Mouse (Mus musculus) heart, adult 2 months (tissue): Measurements from ENCODE around the gene Prss44. TPM values are rescaled to one million over a fixed set of nuclear protein-coding genes. Genes with fewer than 3 reads are reported as not detected.

Source experiments
- DNase-seq, 2 experiments: peaks; one replicate each; pipeline ENCODE4 v3.0.0; 2021
- H3K27ac ChIP-seq: fragments of 200-600 bp; 2 replicates; pipeline ENCODE4 v1.8.1; 2022
- H3K27me3 ChIP-seq: fragments of 200-500 bp; 2 replicates; pipeline ENCODE4 v1.6.1; 2012; ENCODE audit warnings: mild to moderate bottlenecking, low read length, inconsistent platforms, mixed read lengths; ENCODE audit not compliant: control insufficient read depth, insufficient read depth
- H3K36me3 ChIP-seq: fragments of 200-500 bp; 2 replicates; pipeline ENCODE4 v1.6.1; 2012; ENCODE audit warnings: low read length, inconsistent platforms; ENCODE audit not compliant: control insufficient read depth, insufficient read depth
- H3K4me1 ChIP-seq: fragments of 200-500 bp; 2 replicates; pipeline ENCODE4 v1.6.1; 2011; ENCODE audit warnings: low read length; ENCODE audit not compliant: control insufficient read depth, insufficient read depth
- H3K4me3 ChIP-seq: fragments of 200-600 bp; 2 replicates; pipeline ENCODE4 v1.8.1; 2022
- H3K79me2 ChIP-seq: fragments of 200-500 bp; replicated peaks from 2 replicates; pipeline ENCODE4 v1.6.1; 2012; ENCODE audit warnings: mild to moderate bottlenecking, inconsistent platforms, low read length, moderate library complexity, mixed read lengths; ENCODE audit not compliant: control insufficient read depth, insufficient read depth
- H3K9ac ChIP-seq: fragments of 200-500 bp; 2 replicates; pipeline ENCODE4 v1.6.1; 2012; ENCODE audit warnings: low read depth, mild to moderate bottlenecking, control low read depth, inconsistent platforms, low read length, mixed read lengths
- CTCF ChIP-seq: fragments of 200-600 bp; IDR thresholded peaks from 2 replicates; pipeline ENCODE4 v1.8.1; 2022; ENCODE audit warnings: antibody characterized with exemption, mild to moderate bottlenecking, moderate library complexity
- EP300 ChIP-seq: fragments of 200-500 bp; IDR thresholded peaks from 2 replicates; pipeline ENCODE4 v1.6.1; 2011; ENCODE audit warnings: low read depth, low read length, control low read depth; ENCODE audit not compliant: insufficient read depth
- POLR2A ChIP-seq: fragments of 200-500 bp; IDR thresholded peaks from 2 replicates; pipeline ENCODE4 v1.6.1; 2011; ENCODE audit warnings: mild to moderate bottlenecking, low read depth, low read length, control low read depth; ENCODE audit not compliant: insufficient read depth
- WGBS: fragments of 180-500 bp; shearing (Covaris S2); methylation state at CpG from one replicate; pipeline ENCODE4 v1.1.7; 2018; 5-methylcytosine and 5-hydroxymethylcytosine counted together
- intact Hi-C: fragments of 180-260 bp; cut with DNase I; formaldehyde crosslinking; loops from one replicate; pipeline ENCODE4 v1.15.1; 2025
- polyA plus RNA-seq: library from polyadenylated mRNA; depleted of rRNA; stranded (reverse); fragments of >200 nt; gene quantifications from 2 replicates; pipeline ENCODE4 v1.2.3, GENCODE M21; 2012
- total RNA-seq, 2 experiments: library from RNA; stranded (reverse); gene quantifications; 2 replicates each; pipeline ENCODE4 v1.2.3; 2021

The Prss44 gene
- total and polyA plus RNA-seq, 3 experiments: 0.06 TPM; not detected in 2

DNA sequence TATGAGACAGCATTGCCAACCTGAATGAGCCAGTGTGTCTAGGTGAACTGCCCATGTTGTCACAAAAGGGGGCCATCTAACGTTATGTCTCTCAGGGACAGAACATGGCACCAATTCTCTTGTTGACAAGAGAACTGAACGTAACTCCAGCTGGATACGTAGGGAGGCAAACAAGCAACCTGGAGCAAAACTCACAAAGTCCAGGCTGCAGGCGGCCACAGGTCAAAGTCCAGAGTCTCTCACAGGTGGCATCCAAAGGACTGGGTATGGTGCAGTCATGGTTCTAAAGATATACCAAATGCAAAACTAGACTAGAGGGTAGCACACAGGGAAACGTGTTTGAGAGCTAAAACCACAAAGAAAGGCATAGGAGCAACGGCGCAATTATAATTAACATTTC, 7.6 kb downstream of the Prss44 start:
- H3K79me2 ChIP-seq: no peaks in the 10 kb centered on the region
- no peaks in the 10 kb centered on the region for H3K36me3 ChIP-seq
- H3K4me1 ChIP-seq: no peaks in the 10 kb centered on the region; the same call in 1 of the 2 replicates
- H3K27ac ChIP-seq: no peak overlapping the region
- 81% methylated on average over 7 of the region's 7 CpGs for WGBS
- TF ChIP-seq EP300 (no peak), POLR2A (no peak), CTCF (no peak)
- intact Hi-C loops: no loop called here
- no peaks in the 10 kb centered on the region for H3K27me3 ChIP-seq
- H3K4me3 ChIP-seq: no peak overlapping the region
- no peak overlapping the region for H3K9ac ChIP-seq
- DNase-seq: no peak

DNA sequence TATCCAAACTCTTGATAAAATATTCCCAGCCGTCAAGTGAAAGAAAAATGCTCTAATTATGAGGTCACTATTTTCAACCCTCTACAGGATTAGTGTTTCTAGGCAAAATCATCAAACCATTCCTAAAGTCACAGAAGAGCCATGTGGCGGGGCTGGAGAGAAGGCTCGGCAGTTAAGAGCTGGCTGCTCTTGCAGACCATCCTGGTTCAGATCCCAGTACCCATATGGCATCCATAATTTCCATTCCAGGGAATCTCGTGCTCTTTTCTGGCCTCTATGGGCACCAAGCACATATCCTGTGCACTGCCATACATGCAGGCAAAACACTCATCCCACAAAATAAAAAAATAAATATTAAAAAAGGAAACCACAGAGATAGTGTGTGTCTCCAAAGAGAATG, 11.6 kb downstream of the Prss44 start:
- H3K4me3 ChIP-seq: no peak overlapping the region
- no peak for DNase-seq

DNA sequence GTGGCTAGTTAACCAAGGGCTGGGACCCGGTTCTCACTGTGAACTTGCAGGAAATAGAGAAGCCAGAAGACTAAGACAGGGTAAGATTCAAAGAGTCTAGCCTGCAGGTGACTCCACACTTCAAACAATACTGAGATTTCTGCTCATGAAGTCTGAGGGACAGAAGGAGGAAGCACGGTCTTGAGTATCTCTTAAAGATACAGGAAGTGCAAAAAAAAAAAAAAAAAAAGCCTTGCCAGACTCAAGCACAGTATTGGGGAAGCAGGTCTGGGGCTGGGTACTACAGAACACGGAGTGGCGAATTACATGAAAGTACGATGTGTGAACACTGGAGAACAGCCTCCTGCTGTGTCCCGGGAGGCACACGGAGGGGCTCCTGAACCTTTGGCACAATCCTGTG, 12.0 kb downstream of the Prss44 start:
- TF ChIP-seq CTCF (no peak), EP300 (no peak), POLR2A (no peak)
- Histone ChIP-seq H3K27me3 (no peaks in the 10 kb centered on the region), H3K79me2 (no peaks in the 10 kb centered on the region), H3K36me3 (no peaks in the 10 kb centered on the region), H3K27ac (no peak overlapping the region), H3K9ac (no peak overlapping the region), H3K4me1 (no peaks in the 10 kb centered on the region; the same call in 1 of the 2 replicates), H3K4me3 (no peak overlapping the region)
- intact Hi-C loops: no loop called here
- no peak for DNase-seq
- WGBS: 38% methylated on average over 7 of the region's 7 CpGs

More for the DNA sequence above, 11.6 kb downstream of the Prss44 start:
- whole genome bisulfite sequencing: 62% methylated on average over 4 of the region's 4 CpGs
- Histone ChIP-seq H3K79me2 (no peaks in the 10 kb centered on the region), H3K36me3 (no peaks in the 10 kb centered on the region), H3K27me3 (no peaks in the 10 kb centered on the region), H3K27ac (no peak overlapping the region), H3K9ac (no peak overlapping the region), H3K4me1 (no peaks in the 10 kb centered on the region; the same call in 1 of the 2 replicates)
- TF ChIP-seq EP300 (no peak), POLR2A (no peak), CTCF (no peak)
- intact Hi-C loops: no loop called here

- Histone ChIP-seq H3K27ac (no peak within 1 kb of the TSS), H3K9ac (no peak within 1 kb of the TSS), H3K79me2 (no peaks in the 10 kb centered on the region), H3K4me3 (no peak within 1 kb of the TSS), H3K36me3 (no peaks in the 10 kb centered on the region), H3K4me1 (no peaks in the 10 kb centered on the region; the same call in 1 of the 2 replicates), H3K27me3 (no peaks in the 10 kb centered on the region)
- 55% methylated on average over 3 of the region's 3 CpGs for WGBS
- intact Hi-C loops: no loop called here
- TF ChIP-seq EP300 (no peak), POLR2A (no peak), CTCF (no peak)
- no peak for DNase-seq
Observed at GRCm38 (mm10) chr9:110826390-110826789, 12.6 kb downstream of the Prss44 start, which contains the start of gene Prss43. Prss43 (plus strand) TSS chr9:110826690.

GRCm38 (mm10) chr9:110833021-110833420, 19.2 kb downstream of the Prss44 start:
- H3K9ac ChIP-seq: no peak overlapping the region
- no peak for DNase-seq
- no peaks in the 10 kb centered on the region for H3K27me3 ChIP-seq
- no peak overlapping the region for H3K4me3 ChIP-seq
- H3K36me3 ChIP-seq: no peaks in the 10 kb centered on the region
- H3K27ac ChIP-seq: no peak overlapping the region
- TF ChIP-seq CTCF (no peak), POLR2A (no peak), EP300 (no peak)
- no peaks in the 10 kb centered on the region; the same call in 1 of the 2 replicates for H3K4me1 ChIP-seq
- 81% methylated on average over 5 of the region's 5 CpGs for WGBS
- no peaks in the 10 kb centered on the region for H3K79me2 ChIP-seq
- intact Hi-C loops: no loop called here

DNA sequence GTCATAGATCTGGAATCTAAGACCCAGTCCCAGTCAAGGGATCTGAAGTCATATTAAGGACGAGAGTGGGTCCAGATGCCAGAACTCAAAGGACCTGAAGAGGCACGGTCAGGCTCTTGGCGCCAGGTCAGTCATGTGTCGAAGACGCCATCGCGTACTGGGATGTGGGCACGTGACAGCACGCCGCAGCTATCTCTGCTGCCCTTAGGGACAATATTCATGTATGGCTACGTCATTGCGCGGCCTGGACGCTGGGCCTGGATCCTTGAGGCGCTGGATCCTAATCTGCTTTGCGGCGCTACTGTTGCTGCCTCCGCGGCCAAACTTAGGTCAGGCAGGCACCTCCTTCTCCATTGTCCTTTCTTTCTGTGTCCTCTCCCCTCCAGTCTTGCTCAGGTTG, 20.6 kb downstream of the Prss44 start, which contains the start of gene Prss45:
Gene Prss45, plus strand, starts transcription at position 178 of the 400 bp plus-strand sequence.
- DNase-seq: no peak
- Histone ChIP-seq H3K4me3 (no peak within 1 kb of the TSS), H3K9ac (no peak within 1 kb of the TSS), H3K79me2 (no peaks in the 10 kb centered on the region), H3K27ac (no peak within 1 kb of the TSS), H3K36me3 (no peaks in the 10 kb centered on the region), H3K27me3 (no peaks in the 10 kb centered on the region), H3K4me1 (no peaks in the 10 kb centered on the region)
- TF ChIP-seq CTCF (no peak), POLR2A (no peak), EP300 (no peak)
- intact Hi-C loops: no loop called here
- WGBS: 77% methylated on average over 19 of the region's 19 CpGs
